Mouse (Mus musculus) testis, adult 2 months (tissue): Measurements from ENCODE around the gene Sox6. TPM values are rescaled to one million over a fixed set of nuclear protein-coding genes. Genes with fewer than 3 reads are reported as not detected.

Experiments used
- H3K27ac ChIP-seq: fragments of 200-500 bp; 2 replicates; pipeline ENCODE4 v1.5.1; 2012; ENCODE audit warnings: low read depth, low read length; ENCODE audit not compliant: control insufficient read depth, insufficient read depth
- H3K27me3 ChIP-seq: fragments of 200-500 bp; 2 replicates; pipeline ENCODE4 v1.6.1; 2012; ENCODE audit warnings: mild to moderate bottlenecking, low read length, moderate library complexity; ENCODE audit not compliant: control insufficient read depth, insufficient read depth
- H3K36me3 ChIP-seq: fragments of 200-500 bp; 2 replicates; pipeline ENCODE4 v1.6.1; 2012; ENCODE audit warnings: mild to moderate bottlenecking, low read length; ENCODE audit not compliant: control insufficient read depth, insufficient read depth
- H3K4me1 ChIP-seq: fragments of 200-500 bp; 2 replicates; pipeline ENCODE4 v1.6.1; 2012; ENCODE audit warnings: low read length; ENCODE audit not compliant: control insufficient read depth, insufficient read depth
- H3K4me3 ChIP-seq: fragments of 200-500 bp; 2 replicates; pipeline ENCODE4 v1.5.1; 2012; ENCODE audit warnings: low read depth, mild to moderate bottlenecking, low read length, moderate library complexity, mixed read lengths; ENCODE audit not compliant: control insufficient read depth
- CTCF ChIP-seq: fragments of 200-500 bp; IDR thresholded peaks from 2 replicates; pipeline ENCODE4 v1.5.1; 2012; ENCODE audit warnings: low read depth, mild to moderate bottlenecking, inconsistent platforms, low read length, moderate library complexity; ENCODE audit not compliant: control insufficient read depth, insufficient read depth, insufficient replicate concordance
- POLR2A ChIP-seq: fragments of 200-500 bp; IDR thresholded peaks from 2 replicates; pipeline ENCODE4 v1.6.1; 2012; ENCODE audit warnings: low read depth, mild to moderate bottlenecking, inconsistent platforms, low read length, moderate library complexity; ENCODE audit not compliant: control insufficient read depth
- polyA plus RNA-seq: library from polyadenylated mRNA; depleted of rRNA; stranded (reverse); fragments of >200 nt; gene quantifications from 2 replicates; pipeline ENCODE4 v1.2.3, GENCODE M21; 2012

The Sox6 gene
- polyA plus RNA-seq, 1 experiment: 137 TPM

GRCm38 (mm10) chr7:115979813-115980512, 58.6 kb downstream of the Sox6 start:
- no peak overlapping the region for H3K27ac ChIP-seq
- no peaks in the 10 kb centered on the region for H3K27me3 ChIP-seq
- no peak for TF ChIP-seq CTCF
- no peak for TF ChIP-seq POLR2A
- H3K4me1 ChIP-seq: no peaks in the 10 kb centered on the region
- H3K4me3 ChIP-seq: no peak overlapping the region
- no peaks in the 10 kb centered on the region for H3K36me3 ChIP-seq

- no peak overlapping the region for H3K27ac ChIP-seq
- H3K27me3 ChIP-seq: no peaks in the 10 kb centered on the region
- H3K4me3 ChIP-seq: no peak overlapping the region
- no peaks in the 10 kb centered on the region for H3K4me1 ChIP-seq
- TF ChIP-seq CTCF (no peak), POLR2A (no peak)
- H3K36me3 ChIP-seq: no peaks in the 10 kb centered on the region
Observed at GRCm38 (mm10) chr7:115974518-115974917, 64.1 kb downstream of the Sox6 start.

- TF ChIP-seq CTCF (no peak), POLR2A (no peak)
- Histone ChIP-seq H3K27me3 (no peaks in the 10 kb centered on the region), H3K36me3 (no peaks in the 10 kb centered on the region), H3K4me1 (no peaks in the 10 kb centered on the region), H3K27ac (no peak overlapping the region), H3K4me3 (no peak overlapping the region)
Observed at GRCm38 (mm10) chr7:115967186-115967585, 71.4 kb downstream of the Sox6 start.

- Histone ChIP-seq H3K4me3 (no peak overlapping the region), H3K36me3 (no peaks in the 10 kb centered on the region), H3K4me1 (no peaks in the 10 kb centered on the region), H3K27ac (no peak overlapping the region), H3K27me3 (no peaks in the 10 kb centered on the region)
- TF ChIP-seq CTCF (no peak), POLR2A (no peak)
Observed at GRCm38 (mm10) chr7:115966181-115966580, 72.4 kb downstream of the Sox6 start.

GRCm38 (mm10) chr7:115953046-115953445, 85.5 kb downstream of the Sox6 start:
- Histone ChIP-seq H3K36me3 (no peaks in the 10 kb centered on the region), H3K4me3 (peak overlapping the region; percentile 68), H3K27ac (no peak overlapping the region), H3K4me1 (no peaks in the 10 kb centered on the region), H3K27me3 (no peaks in the 10 kb centered on the region)
- no peak for TF ChIP-seq POLR2A
- no peak for TF ChIP-seq CTCF

- no peaks in the 10 kb centered on the region for H3K27me3 ChIP-seq
- H3K27ac ChIP-seq: no peak overlapping the region
- H3K4me1 ChIP-seq: no peaks in the 10 kb centered on the region
- H3K4me3 ChIP-seq: peak overlapping the region; percentile 42; the same call in 1 of the 2 replicates
- no peaks in the 10 kb centered on the region for H3K36me3 ChIP-seq
- no peak for TF ChIP-seq CTCF
- TF ChIP-seq POLR2A: no peak
Observed at GRCm38 (mm10) chr7:115952235-115952634, 86.4 kb downstream of the Sox6 start.

- Histone ChIP-seq H3K4me1 (no peaks in the 10 kb centered on the region), H3K27me3 (no peaks in the 10 kb centered on the region), H3K4me3 (peak overlapping the region; percentile 3; the same call in 1 of the 2 replicates), H3K36me3 (no peaks in the 10 kb centered on the region), H3K27ac (no peak overlapping the region)
- TF ChIP-seq CTCF (no peak), POLR2A (no peak)
Observed at GRCm38 (mm10) chr7:115951689-115952088, 86.9 kb downstream of the Sox6 start.

- H3K4me1 ChIP-seq: no peaks in the 10 kb centered on the region
Observed at GRCm38 (mm10) chr7:115947916-115948315, 90.7 kb downstream of the Sox6 start.

More at GRCm38 (mm10) chr7:115947916-115948315, 90.7 kb downstream of the Sox6 start:
- Histone ChIP-seq H3K36me3 (no peaks in the 10 kb centered on the region), H3K27ac (no peak overlapping the region), H3K27me3 (no peaks in the 10 kb centered on the region), H3K4me3 (no peak overlapping the region)
- TF ChIP-seq CTCF (no peak), POLR2A (no peak)
